Mouse (Mus musculus) cerebellum, postnatal 4 days (tissue): Measurements from ENCODE around the gene Edar.
"Not testable (repeated sequence)": the region's sequence is repeated elsewhere in the genome, so short reads cannot be mapped to it uniquely, and the experiment has no call there.

Source experiments
- DNase-seq, 2 experiments: peaks; one replicate each; pipeline ENCODE4 v3.0.0; 2022; ENCODE audit warnings: low spot score in 2 of 2, mixed read lengths in 1 of 2

Edar gene

DNA sequence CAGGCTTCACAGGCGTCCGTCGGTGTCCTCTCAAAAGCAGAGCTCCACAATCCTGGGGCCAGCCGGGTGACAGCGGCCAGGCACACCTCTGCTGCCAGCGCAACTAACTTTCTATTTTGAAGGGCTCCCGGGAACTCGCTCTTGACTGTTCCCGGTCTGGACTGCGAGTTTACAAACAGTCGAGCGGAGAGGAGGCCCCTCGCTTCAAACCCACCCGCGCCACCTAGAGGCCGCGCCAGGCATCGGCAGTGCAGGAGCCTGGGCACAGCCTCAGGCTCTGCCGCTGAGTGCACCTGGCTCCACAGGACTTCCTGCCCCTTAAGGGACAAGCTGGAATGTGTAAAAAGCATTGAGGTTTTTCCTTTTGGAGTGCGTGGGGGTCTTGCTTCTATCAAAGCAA, at the start of gene Edar:
Gene Edar (minus strand): TSS at position 122 of the 400 bp plus-strand sequence.
- DNase-seq = peak; percentile 70 to 85

DNA sequence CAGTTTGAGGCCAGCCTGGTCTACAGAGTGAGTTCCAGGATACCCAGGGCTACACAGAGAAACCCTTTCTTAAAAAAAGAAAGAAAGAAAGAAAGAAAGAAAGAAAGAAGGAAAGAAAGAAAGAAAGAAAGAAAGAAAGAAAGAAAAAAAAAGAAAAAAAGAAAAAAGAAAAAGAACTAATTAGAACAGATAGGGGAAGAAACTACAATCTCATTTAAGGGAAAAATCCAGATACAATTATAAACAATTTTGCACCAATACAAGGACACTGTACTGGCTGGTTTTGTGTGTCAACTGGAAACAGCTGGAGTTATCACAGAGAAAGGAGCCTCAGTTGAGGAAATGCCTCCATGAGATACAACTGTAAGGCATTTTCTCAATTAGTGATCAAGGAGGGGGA, 42.7 kb upstream of the Edar start, which contains the start of gene Gm17542:
Gene Gm17542 (minus strand): TSS at position 101 of the 400 bp plus-strand sequence.
- not testable (repeated sequence) for DNase-seq

- no peak for DNase-seq
Observed at GRCm38 (mm10) chr10:58714789-58715148, 39.3 kb upstream of the Edar start.

DNA sequence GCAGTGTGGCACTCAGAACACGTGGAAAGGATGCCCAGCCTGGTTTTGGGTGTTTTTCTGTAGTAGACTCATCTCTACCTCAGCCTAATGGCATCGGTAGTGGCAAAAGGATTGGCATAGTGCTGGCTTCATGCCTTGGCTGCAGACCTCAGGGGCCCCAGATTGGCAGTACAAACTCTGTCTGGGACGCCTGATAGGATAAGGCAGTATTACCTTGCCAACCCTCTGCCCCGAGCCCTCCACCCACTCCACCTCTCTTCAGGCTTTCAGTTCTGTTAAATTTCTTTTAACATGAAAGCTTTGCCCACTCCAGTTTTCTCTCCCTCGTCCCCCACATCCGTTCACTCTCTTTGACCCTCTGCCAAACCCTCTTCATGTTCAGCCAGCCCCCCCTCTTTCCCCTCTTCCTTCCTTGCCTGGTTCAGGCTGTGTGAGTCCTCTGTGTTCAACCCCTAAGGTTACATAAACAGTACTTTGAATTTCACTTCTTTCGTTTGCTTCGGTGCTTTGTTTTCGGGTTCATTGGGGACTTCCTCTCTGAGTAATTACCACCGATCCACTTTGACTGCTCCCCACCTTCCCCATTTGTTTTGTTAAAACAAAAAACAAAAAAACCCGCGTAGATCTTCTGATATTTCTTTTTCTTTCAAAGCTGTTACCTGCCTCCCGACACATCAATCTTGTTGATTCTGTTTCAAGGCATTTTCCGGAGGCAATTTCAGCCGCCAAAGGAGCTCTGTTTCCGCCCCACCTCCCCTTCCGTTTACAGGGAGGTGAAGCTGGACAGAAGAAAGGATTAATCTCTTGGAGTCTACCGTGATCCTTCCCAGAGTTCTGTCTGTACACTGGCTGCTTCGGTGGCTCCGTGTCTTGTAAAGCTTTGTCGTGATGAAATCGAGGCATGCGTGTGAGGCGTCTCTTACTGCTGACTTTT, 38.7 kb upstream of the Edar start:
- no peak for DNase-seq

DNA sequence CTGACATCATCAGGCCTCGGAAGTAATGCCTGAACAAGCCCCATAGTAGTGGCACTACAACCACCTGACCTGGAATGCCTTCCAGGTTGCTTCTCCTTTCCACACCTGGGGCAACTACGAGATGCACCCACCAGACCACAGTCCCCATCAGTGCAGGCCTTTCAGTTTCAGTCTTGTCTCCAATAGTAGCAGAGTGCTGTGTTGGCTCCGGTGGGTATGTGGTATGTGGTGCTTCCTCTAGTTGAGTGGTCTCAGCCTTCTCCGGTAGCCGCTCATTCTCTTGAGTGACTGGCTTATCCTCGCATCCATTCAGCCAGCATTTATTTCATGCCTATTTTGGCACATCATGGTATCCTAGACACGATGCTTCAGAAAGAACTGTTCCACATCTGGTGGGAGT, 37.8 kb upstream of the Edar start:
- DNase-seq = no peak

GRCm38 (mm10) chr10:58709021-58709420, 33.6 kb upstream of the Edar start:
- DNase-seq = no peak

- no peak for DNase-seq
Observed at GRCm38 (mm10) chr10:58700578-58700977, 25.1 kb upstream of the Edar start.

- no peak for DNase-seq
Observed at GRCm38 (mm10) chr10:58700160-58700559, 24.7 kb upstream of the Edar start.

DNA sequence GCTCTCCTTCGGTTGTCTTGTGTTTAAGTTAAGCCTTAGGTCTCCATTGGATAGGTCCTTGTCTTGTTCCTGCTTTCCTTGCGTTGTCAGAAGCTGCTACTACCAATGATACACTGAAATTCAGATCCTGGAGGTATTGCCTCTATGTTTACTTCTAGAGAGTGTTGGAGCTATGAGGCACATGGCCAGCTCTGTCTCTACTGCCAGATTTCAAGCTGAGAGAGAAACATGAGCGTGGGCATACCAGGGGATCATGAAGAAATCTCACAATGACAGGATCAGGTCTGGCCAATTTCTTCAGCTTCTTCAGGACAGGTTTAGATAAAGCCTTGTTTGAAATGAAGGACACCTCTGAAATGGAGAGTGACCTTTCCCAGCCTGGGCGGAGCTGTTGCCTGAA, 23.5 kb upstream of the Edar start:
- no peak for DNase-seq

GRCm38 (mm10) chr10:58691051-58691450, 15.6 kb upstream of the Edar start:
- DNase-seq = no peak

- no peak for DNase-seq
Observed at GRCm38 (mm10) chr10:58679298-58679697, 3.8 kb upstream of the Edar start.

- peak; percentile 75 to 81 for DNase-seq
Observed at GRCm38 (mm10) chr10:58673278-58674061, 2.0 kb downstream of the Edar start.

DNA sequence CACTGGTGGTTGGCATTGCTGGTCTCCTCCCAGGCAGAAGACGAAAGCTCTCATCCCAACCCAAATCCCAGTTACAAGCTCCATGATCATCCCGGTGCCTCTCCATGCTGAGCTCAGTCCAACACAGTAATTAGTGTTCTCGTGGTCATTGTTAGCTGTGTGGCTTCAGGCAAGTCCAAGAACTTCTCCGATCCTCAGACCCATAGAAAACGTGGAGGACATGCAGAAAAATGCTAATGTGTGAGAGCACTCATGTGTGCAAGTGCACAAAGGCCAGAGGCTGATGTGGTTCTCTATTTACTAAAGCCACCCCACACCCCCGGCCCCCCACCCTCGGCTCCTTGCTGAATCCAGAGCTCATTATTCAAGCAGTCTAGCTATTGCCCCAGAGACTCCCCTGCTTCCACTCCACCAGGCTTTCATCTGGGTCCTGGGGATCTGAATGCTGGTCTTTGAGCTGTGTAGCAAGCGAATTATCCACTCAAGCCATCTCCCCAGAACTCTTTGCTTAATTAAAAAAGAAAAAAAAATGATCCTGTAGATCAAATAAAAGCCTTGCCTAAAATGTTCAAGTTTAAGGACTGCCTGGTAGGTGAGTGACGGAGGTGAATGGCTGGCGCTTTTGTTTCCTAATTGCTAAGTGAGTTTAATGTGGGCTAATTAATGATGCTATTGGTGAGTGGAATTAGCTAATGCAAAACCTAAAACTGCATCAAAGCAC, 2.7 kb downstream of the Edar start:
- DNase-seq = no peak

- DNase-seq = peak in 1 of 2 experiments; percentile 23
Observed at GRCm38 (mm10) chr10:58663868-58664267, 11.6 kb downstream of the Edar start.

DNA sequence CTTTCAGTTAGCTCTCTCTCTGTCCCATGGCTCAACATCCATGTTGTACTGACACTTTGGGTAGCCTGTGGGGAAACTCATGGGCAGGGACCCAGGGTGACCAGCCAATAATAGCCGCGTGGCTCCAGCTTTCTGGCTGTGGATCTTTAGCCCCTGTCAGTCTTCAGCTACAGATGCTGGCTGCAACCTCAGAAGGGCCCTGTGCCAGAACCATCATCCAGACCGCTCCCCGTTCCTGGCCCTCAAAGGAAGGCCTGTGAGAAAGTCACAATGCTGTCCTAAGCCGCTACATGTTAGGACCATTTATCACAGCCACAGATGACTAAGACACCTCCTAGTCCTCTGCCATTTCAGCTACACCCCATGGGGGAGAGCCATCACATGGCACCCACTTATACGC, 12.0 kb downstream of the Edar start:
- peak in 1 of 2 experiments; percentile 67 for DNase-seq

DNA sequence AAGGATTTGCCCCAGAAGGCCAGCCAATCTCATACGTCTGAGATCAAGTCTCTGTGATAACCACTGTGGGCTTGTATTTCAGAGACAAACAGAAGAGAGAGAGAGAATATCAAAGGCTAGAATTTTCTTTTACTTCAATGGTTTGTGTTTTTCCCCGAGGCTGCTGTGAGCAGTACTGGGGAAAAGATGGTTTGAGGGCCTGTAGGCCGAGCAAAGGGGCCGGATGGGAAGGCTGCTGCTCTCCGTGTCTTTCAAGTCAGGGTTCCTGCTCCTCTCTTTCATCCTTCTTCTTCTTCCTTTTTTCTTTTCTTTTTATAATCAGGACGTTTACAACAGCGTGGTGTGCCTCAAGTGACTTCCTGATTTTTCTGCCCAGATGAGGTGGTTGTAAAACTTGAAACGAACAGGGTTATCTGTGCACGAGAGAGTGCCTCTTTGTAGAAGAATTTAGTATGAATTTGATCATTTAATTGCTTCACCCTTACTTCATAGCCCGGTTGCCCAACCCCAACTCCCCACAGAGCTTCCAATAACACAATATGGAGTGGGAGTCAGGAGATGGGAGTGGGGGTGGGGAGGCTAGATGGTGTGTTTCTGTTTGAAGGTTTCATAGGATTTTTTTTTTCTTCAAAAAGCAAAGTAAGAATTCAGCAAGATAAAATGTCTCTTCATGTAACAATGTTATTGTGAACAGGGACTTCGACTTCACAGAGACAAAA, 16.0 kb downstream of the Edar start:
- no peak for DNase-seq

GRCm38 (mm10) chr10:58657731-58658130, 17.7 kb downstream of the Edar start:
- no peak for DNase-seq

GRCm38 (mm10) chr10:58653679-58654078, 21.8 kb downstream of the Edar start:
- DNase-seq = no peak

- no peak for DNase-seq
Observed at GRCm38 (mm10) chr10:58652418-58653394, 22.7 kb downstream of the Edar start.

DNA sequence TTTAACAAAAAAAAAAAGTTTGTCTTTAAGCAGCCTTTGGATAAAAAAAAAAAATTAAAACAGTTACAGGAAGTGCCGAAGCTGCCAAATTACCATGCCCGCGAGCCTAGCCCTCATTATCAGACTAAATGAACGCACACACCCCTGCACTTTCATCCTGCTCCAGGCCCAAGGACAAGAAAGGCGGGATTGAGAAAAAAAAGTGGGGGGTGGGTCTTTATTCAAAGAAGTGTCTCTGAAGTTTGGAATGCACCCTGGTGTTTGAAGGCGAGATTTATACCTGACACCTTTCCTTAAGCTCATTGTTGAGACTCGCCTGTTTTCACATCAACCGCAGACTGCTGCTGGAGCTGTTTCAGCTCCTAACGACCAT, 23.4 kb downstream of the Edar start:
- DNase-seq = no peak
